Mouse (Mus musculus): ENCODE results near the gene Dtnb.

GRCm38 (mm10) chr12:3662660-3663059 lies 90.5 kb downstream of the Dtnb start:
- TF ChIP-seq CTCF (IDR thresholded peaks at IDR 0.05; ENCODE audit: low read depth, low read length), result no peak
- no peak for TF ChIP-seq POLR2A (IDR thresholded peaks at IDR 0.05; ENCODE audit: extremely low read depth, insufficient read depth, low read length)

Measured in liver, adult 2 months (tissue).